Mouse (Mus musculus): ENCODE results near the gene Gng7.

DNA sequence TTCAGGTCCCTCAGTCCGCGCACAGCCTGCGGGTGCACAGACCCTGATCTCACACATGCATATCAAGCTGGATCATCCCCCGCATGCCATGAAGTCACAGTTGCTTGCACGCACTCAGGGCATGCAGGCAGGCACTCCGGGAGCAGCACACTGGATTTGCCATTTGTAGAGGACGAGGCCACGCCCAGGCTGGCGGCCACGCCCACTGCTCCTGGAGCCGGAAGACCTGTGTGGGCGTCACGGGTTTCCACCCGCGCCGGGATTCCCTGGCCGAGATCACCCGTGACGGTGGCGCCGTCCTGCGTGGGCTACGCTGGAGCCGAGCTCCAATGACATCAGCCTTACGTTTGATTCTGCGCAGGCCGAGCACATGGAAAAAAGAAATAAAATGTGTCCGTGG lies 75.1 kb downstream of the Gng7 start:
- TF ChIP-seq POLR2A (IDR thresholded peaks at IDR 0.05; ENCODE audit: insufficient read depth, low read depth, low read length) (no peak), CTCF (IDR thresholded peaks at IDR 0.05; ENCODE audit: insufficient read depth, low read depth, low read length) (no peak)

Measured in olfactory bulb, adult 2 months (tissue).